Mouse (Mus musculus) midbrain, embryonic 15.5 days (tissue): ENCODE data around the gene Atp5j2. TPM values are rescaled to one million over a fixed set of nuclear protein-coding genes. Genes with fewer than 3 reads are reported as not detected.
"Not testable (repeated sequence)": the region's sequence is repeated elsewhere in the genome, so short reads cannot be mapped to it uniquely, and the experiment has no call there.

Experiments
- ATAC-seq: fragments of 200-750 bp; cut with Nextera tagmentation; replicated peaks from 2 replicates; pipeline ENCODE4 v1.8.0; 2017; ENCODE audit warnings: moderate TSS enrichment
- H3K27ac ChIP-seq: fragments of 300-500 bp; sonication (generic); 2 replicates; pipeline ENCODE4 v1.5.1; 2015; ENCODE audit warnings: mild to moderate bottlenecking, inconsistent platforms
- H3K27me3 ChIP-seq: fragments of 300-500 bp; sonication (generic); replicated peaks from 2 replicates; pipeline ENCODE4 v1.6.1; 2015; ENCODE audit warnings: inconsistent platforms
- H3K36me3 ChIP-seq: fragments of 300-500 bp; sonication (generic); replicated peaks from 2 replicates; pipeline ENCODE4 v1.6.1; 2015; ENCODE audit warnings: inconsistent platforms
- H3K4me1 ChIP-seq: fragments of 300-500 bp; sonication (generic); 2 replicates; pipeline ENCODE4 v1.6.1; 2015; ENCODE audit warnings: inconsistent platforms
- H3K4me2 ChIP-seq: fragments of 300-500 bp; sonication (generic); 2 replicates; pipeline ENCODE4 v1.6.1; 2015; ENCODE audit warnings: inconsistent platforms, mild to moderate bottlenecking, moderate library complexity
- H3K4me3 ChIP-seq: fragments of 300-500 bp; sonication (generic); 2 replicates; pipeline ENCODE4 v1.5.1; 2015; ENCODE audit warnings: mild to moderate bottlenecking, inconsistent platforms
- H3K9ac ChIP-seq: fragments of 300-500 bp; sonication (generic); 2 replicates; pipeline ENCODE4 v1.6.1; 2015; ENCODE audit warnings: mild to moderate bottlenecking, inconsistent platforms
- H3K9me3 ChIP-seq: fragments of 300-500 bp; sonication (generic); 2 replicates; pipeline ENCODE4 v1.6.1; 2016; ENCODE audit warnings: inconsistent platforms
- WGBS: fragments of 180-500 bp; shearing (Covaris S2); methylation state at CpG from one replicate; pipeline ENCODE4 v1.1.7; 2015; ENCODE audit warnings: mixed read lengths; 5-methylcytosine and 5-hydroxymethylcytosine counted together
- polyA plus RNA-seq: library from polyadenylated mRNA; unstranded; fragments of >200 nt; fragmentation: Nextera tagmentation; extraction: Ambion mirVana; gene quantifications from 2 replicates; pipeline ENCODE4 v1.2.1, GENCODE M21; 2015

Gene Atp5j2
- 604 and 630 TPM in 2 replicates for polyA plus RNA-seq

DNA sequence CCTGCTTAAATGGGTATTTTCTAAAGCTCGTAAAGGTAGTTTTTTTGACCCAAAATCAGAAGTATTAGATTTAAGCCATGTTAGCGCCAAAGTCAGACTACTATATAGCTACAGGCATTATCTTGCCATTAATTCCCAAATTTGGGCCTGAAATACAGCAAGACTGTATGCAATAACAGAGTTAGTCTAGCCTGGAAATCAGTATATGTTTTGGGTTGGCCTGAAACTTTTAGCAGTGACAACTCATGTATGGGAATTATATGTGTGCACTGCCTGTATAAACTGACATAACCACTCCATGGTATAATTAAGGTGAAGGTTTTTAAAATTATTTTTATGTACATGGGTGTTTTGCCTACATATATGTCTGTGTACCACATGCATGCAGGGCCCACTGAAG is at the start of gene Atp5j2:
Atp5j2 (minus strand) TSS at position 101 of the 400 bp plus-strand sequence.
- WGBS = 75% methylated on average over 2 of the region's 2 CpGs

DNA sequence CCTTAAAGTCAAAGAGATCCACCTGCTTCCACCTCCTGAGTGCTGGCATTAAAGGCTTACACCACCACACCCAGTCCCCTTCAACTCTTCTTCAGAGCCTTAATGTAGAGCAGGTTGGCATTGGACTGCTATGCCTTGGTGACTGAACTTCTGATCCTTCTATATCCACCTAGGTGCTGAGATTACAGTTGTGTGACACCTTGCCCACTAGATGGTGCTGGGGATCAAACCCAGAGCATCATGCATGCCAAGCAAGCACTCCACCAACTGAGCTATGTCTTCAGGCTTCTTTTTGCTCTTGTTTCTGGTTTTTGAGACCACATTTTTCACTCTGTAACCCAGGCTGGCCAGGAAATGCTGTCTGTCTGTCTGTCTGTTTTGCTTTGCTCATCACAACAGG is 42.8 kb upstream of the Atp5j2 start:
- no peaks in the 10 kb centered on the region for H3K27me3 ChIP-seq
- H3K36me3 ChIP-seq = peaks cover 31% of the 10 kb centered on the region
- no peak overlapping the region for H3K4me3 ChIP-seq
- no peak for ATAC-seq
- H3K4me1 ChIP-seq = peaks cover 23% of the 10 kb centered on the region
- no peaks in the 10 kb centered on the region for H3K9me3 ChIP-seq
- H3K4me2 ChIP-seq = no peak overlapping the region
- H3K27ac ChIP-seq = no peak overlapping the region
- H3K9ac ChIP-seq = no peak overlapping the region

More for the DNA sequence above, at the start of gene Atp5j2:
- H3K27me3 ChIP-seq = no peaks in the 10 kb centered on the region
- no peaks in the 10 kb centered on the region for H3K9me3 ChIP-seq
- peak within 1 kb of the TSS; percentile 69 for H3K4me2 ChIP-seq
- peak within 1 kb of the TSS; percentile 85 for H3K9ac ChIP-seq
- peak within 1 kb of the TSS; percentile 80 for H3K4me3 ChIP-seq
- ATAC-seq = 0 out of 2 replicates have a peak, but pooled peaks have one; percentile 9
- peak within 1 kb of the TSS; percentile 79 for H3K27ac ChIP-seq
- peaks cover 24% of the 10 kb centered on the region for H3K4me1 ChIP-seq
- peaks cover 24% of the 10 kb centered on the region for H3K36me3 ChIP-seq

DNA sequence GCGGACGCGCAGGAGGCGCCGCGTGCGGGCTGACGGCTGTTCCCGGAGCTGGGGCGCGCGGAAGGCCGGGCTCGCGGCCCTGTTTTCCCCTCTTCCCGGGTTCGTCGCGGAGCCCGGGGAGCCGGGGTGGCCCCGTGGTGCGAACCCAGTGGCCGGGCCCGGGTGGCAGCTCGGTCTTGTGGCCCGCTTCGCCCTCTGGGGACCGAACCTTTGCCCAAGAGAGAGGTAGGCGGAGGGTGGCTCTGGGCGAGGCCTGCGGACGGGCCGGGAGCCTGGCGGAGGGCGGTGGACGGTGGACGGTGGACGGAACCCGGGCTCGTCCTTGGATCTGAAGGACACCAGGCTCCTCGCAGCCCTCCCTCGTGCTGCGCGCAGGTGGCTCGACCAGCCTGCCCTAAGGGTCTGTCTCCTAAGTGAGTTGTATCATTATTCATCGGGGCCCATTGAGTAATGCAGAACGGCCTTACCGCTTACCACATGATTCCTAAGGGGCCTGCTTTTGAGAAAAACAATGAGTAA is 40.1 kb upstream of the Atp5j2 start:
- Histone ChIP-seq H3K4me2 (peak overlapping the region; percentile 88), H3K4me1 (peaks cover 23% of the 10 kb centered on the region), H3K9me3 (no peaks in the 10 kb centered on the region), H3K36me3 (peaks cover 23% of the 10 kb centered on the region), H3K27ac (peak overlapping the region; percentile 94), H3K4me3 (peak overlapping the region; percentile 98), H3K27me3 (no peaks in the 10 kb centered on the region), H3K9ac (peak overlapping the region; percentile 95)
- under 1% methylated on average over 47 of the region's 49 CpGs for WGBS
- no peak; the same call in 1 of the 2 replicates for ATAC-seq

DNA sequence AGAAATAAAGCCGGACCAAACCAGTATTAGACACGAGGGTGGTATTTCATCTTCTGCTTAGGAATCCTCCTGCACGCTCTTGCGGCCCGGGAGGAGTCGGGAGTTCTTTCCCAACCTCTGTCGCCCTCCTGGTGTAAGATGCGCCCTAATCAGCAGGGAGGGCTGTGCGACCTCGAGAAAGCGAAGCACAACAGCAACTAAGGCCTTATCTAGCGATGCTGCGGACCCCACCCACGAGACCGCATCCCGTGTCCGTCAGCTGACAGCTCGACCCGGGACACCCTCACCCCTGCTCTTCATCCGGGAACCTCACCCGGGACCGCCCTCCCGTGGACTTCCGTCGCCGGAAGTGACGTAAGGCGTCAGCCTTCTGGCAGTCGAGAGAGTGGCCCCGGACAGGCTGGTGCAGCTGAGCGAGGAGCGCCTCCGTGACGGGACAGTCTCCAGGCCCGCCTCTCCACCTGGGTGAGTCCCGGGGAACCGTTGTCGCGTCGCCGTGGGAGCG is 39.6 kb upstream of the Atp5j2 start, which contains the start of gene Zfp655:
Zfp655 (plus strand) TSS at position 349 of the 505 bp plus-strand sequence.
- 0% methylated on average over 42 of the region's 42 CpGs for WGBS
- peaks cover 23% of the 10 kb centered on the region for H3K4me1 ChIP-seq
- peak; percentile 98 for ATAC-seq
- peak within 1 kb of the TSS; percentile 98 for H3K4me3 ChIP-seq
- H3K9me3 ChIP-seq = no peaks in the 10 kb centered on the region
- H3K9ac ChIP-seq = peak within 1 kb of the TSS; percentile 95
- H3K27me3 ChIP-seq = no peaks in the 10 kb centered on the region
- peaks cover 22% of the 10 kb centered on the region for H3K36me3 ChIP-seq
- H3K27ac ChIP-seq = peak within 1 kb of the TSS; percentile 94
- H3K4me2 ChIP-seq = peak within 1 kb of the TSS; percentile 88

DNA sequence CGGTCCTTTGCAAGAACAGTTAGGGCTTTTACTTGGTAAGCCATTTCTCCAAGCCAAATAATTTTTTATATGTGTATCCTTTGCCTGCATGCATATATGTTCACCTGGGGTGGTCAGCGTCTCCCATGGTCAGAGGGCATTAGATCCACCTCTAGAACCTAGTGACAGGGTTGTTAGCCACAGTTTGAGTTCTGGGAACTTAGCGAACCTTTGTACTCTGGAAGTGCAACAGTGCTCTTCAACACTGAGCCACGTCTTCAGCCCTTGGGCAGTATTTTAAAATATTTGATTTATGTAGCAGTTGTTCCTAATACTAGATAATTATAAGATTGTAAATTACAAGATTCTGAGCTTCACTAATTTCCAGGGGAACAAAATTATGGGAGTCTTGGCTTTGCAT is 38.8 kb upstream of the Atp5j2 start:
- WGBS = 91% methylated on average over 4 of the region's 4 CpGs
- peak overlapping the region; percentile 94; the same call in 1 of the 2 replicates for H3K27ac ChIP-seq

DNA sequence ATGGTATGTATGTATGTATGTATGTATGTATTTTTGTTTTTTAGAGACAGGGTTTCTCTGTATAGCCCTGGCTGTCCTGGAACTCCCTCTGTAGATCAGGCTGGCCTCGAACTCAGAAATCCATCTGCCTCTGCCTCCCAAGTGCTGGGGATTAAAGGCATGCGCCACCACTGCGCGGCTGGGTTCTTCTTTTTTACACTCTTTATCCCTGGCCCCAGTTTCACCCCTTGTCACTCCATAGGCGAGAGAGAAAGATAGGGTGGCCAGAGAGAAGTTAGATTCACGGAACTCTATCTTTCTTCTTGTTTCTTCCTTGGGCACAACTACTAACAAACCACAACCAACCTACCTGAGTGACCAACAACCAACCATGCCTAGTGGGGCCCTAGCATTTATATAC is 37.4 kb upstream of the Atp5j2 start:
- H3K4me1 ChIP-seq = peaks cover 23% of the 10 kb centered on the region
- not testable (repeated sequence) for ATAC-seq, H3K27me3 ChIP-seq, H3K9me3 ChIP-seq, H3K4me3 ChIP-seq, H3K9ac ChIP-seq, H3K4me2 ChIP-seq, H3K27ac ChIP-seq
- WGBS = 82% methylated on average over 6 of the region's 6 CpGs
- H3K36me3 ChIP-seq = peaks cover 11% of the 10 kb centered on the region

More for the DNA sequence above, 38.8 kb upstream of the Atp5j2 start:
- Histone ChIP-seq H3K4me1 (peaks cover 23% of the 10 kb centered on the region), H3K4me3 (peak overlapping the region; percentile 98), H3K9me3 (no peaks in the 10 kb centered on the region), H3K36me3 (peaks cover 20% of the 10 kb centered on the region), H3K9ac (peak overlapping the region; percentile 95), H3K4me2 (peak overlapping the region; percentile 88), H3K27me3 (no peaks in the 10 kb centered on the region)
- ATAC-seq = no peak

DNA sequence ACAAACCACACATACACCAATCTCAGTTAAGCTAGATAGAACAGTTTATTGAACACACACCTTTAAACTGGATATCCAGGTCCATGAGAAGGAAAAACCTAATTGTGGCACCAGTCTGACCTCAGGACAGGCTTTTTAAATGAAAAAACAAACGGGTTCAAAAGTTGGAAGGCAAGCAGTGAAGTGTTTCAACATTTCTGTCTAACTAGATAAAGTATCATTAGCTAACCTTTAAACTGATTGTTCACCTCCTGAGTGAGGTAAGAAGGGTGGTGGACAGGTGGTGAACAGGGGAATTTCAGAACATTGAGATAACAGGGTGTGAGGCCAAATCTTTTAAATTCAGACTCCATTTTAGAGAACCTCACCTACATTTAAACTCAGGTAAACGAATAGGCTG is 34.6 kb upstream of the Atp5j2 start:
- peaks cover 7% of the 10 kb centered on the region; the same call in 1 of the 2 replicates for H3K4me1 ChIP-seq

DNA sequence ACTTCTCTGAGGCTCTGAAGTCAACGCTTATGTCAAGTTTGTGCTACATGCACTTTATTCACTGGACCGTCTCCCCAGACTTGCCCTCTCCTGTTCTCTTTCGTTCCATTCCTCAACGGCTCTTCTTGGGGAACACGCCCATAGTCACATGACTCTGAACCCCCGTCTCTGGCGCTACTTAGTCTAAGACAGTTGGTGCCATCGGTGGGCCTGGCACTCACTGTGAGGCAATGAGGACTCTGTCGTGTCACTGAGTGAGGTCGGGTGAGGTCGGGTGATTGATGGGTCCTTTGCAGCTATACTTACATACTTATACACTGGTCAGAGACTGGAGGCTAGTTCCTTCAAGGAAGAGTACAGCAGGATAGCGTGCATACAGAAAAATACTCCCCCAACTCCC is 31.5 kb upstream of the Atp5j2 start:
- Histone ChIP-seq H3K27ac (no peak overlapping the region), H3K4me1 (no peaks in the 10 kb centered on the region), H3K4me2 (no peak overlapping the region), H3K9ac (no peak overlapping the region), H3K9me3 (no peaks in the 10 kb centered on the region), H3K27me3 (no peaks in the 10 kb centered on the region), H3K36me3 (peaks cover 32% of the 10 kb centered on the region), H3K4me3 (no peak overlapping the region)
- 92% methylated on average over 12 of the region's 12 CpGs for WGBS
- no peak for ATAC-seq

More for the DNA sequence above, 34.6 kb upstream of the Atp5j2 start:
- no peaks in the 10 kb centered on the region for H3K27me3 ChIP-seq
- H3K4me3 ChIP-seq = no peak overlapping the region
- H3K4me2 ChIP-seq = no peak overlapping the region
- H3K27ac ChIP-seq = no peak overlapping the region
- peaks cover 5% of the 10 kb centered on the region for H3K36me3 ChIP-seq
- no peak for ATAC-seq
- 69% methylated on average over 2 of the region's 2 CpGs for WGBS
- no peak overlapping the region for H3K9ac ChIP-seq
- H3K9me3 ChIP-seq = no peaks in the 10 kb centered on the region

DNA sequence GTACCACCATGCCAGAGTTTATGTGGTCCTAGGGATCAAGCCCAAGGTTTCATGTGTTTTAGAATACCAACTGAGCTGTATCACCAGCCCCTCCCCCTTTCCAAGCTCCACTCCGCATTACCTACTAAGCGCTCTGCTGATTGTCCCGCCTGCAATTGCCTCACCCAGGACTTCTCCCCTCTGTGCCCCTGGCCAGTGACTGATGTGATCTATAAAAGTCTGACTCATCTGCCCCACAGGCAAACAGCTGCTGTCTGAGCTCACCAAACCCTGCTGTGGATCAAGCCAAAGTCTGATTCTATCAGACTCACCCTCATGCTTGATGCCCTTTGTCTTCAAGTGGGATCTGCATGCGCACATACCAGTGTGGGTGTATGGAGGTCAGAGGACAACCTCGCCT is 31.0 kb upstream of the Atp5j2 start:
- Histone ChIP-seq H3K9ac (no peak overlapping the region), H3K36me3 (peaks cover 34% of the 10 kb centered on the region), H3K27me3 (no peaks in the 10 kb centered on the region), H3K4me3 (no peak overlapping the region), H3K4me1 (no peaks in the 10 kb centered on the region), H3K4me2 (no peak overlapping the region), H3K9me3 (no peaks in the 10 kb centered on the region), H3K27ac (no peak overlapping the region)
- no peak for ATAC-seq
- 80% methylated on average over 5 of the region's 5 CpGs for WGBS

DNA sequence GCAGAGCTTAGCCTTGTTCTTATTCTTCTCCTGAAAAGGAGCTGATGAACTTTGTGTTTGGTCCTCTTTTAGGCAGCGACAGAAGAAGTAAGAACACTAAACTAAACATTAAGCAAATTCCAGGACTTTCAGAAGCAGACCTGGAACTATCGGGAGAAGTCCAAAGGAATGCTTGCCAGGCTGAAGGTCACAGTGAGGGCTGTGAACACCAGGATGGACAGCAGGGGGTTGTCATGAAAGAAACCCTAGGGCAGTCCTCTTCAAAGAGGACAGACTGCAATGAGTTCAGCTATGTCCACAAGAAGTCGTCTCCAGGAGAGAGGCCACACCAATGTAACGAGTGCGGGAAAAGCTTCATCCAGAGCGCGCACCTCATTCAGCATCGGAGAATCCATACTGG is 28.1 kb upstream of the Atp5j2 start:
- Histone ChIP-seq H3K4me1 (no peaks in the 10 kb centered on the region), H3K36me3 (peaks cover 38% of the 10 kb centered on the region), H3K9me3 (no peaks in the 10 kb centered on the region), H3K4me2 (no peak overlapping the region), H3K4me3 (no peak overlapping the region), H3K27me3 (no peaks in the 10 kb centered on the region), H3K27ac (no peak overlapping the region), H3K9ac (no peak overlapping the region)
- WGBS = 91% methylated on average over 8 of the region's 8 CpGs
- no peak for ATAC-seq

DNA sequence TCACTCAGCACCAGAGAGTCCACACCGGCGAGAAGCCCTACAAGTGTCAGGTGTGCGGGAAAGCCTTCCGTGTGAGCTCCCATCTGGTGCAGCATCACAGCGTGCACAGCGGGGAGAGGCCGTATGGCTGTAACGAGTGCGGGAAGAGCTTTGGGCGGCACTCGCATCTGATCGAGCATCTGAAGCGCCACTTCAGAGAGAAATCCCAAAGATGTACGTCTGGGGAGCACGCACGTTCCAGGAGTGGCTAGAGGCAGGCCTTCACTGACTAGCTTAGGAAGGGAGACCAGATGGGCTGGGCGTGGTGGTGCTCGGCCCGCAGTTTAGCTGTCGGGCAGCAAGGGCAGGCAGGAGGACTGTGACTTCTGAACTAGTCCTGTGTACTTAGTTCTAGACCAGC is 26.8 kb upstream of the Atp5j2 start:
- no peaks in the 10 kb centered on the region for H3K9me3 ChIP-seq
- no peak overlapping the region for H3K27ac ChIP-seq
- H3K27me3 ChIP-seq = no peaks in the 10 kb centered on the region
- H3K4me2 ChIP-seq = no peak overlapping the region
- H3K4me3 ChIP-seq = no peak overlapping the region
- no peaks in the 10 kb centered on the region for H3K4me1 ChIP-seq
- H3K9ac ChIP-seq = no peak overlapping the region
- no peak for ATAC-seq
- 98% methylated on average over 20 of the region's 20 CpGs for WGBS
- H3K36me3 ChIP-seq = peaks cover 42% of the 10 kb centered on the region

DNA sequence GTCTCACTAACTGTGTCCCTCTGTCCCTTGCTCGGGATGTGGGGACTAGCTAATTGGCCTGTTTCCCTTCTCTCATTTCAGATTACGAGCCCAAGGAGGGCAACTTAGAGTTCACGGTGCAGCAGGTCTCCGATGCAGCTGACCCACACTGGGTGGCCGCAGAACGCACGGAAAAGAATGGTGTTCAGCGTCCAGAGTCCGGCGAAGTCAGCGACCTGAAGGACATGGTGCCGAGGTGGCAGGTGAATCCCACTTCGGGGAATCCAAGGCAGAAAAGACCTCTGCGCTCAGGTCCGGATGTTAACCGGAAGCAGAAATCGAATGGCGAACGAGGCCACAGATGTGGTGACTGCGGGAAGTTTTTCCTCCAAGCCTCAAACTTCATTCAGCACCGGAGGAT is 26.3 kb upstream of the Atp5j2 start:
- Histone ChIP-seq H3K4me1 (no peaks in the 10 kb centered on the region), H3K4me3 (no peak overlapping the region), H3K4me2 (no peak overlapping the region), H3K27ac (no peak overlapping the region), H3K9me3 (no peaks in the 10 kb centered on the region), H3K9ac (no peak overlapping the region), H3K36me3 (peaks cover 42% of the 10 kb centered on the region), H3K27me3 (no peaks in the 10 kb centered on the region)
- ATAC-seq = no peak
- 96% methylated on average over 21 of the region's 21 CpGs for WGBS

DNA sequence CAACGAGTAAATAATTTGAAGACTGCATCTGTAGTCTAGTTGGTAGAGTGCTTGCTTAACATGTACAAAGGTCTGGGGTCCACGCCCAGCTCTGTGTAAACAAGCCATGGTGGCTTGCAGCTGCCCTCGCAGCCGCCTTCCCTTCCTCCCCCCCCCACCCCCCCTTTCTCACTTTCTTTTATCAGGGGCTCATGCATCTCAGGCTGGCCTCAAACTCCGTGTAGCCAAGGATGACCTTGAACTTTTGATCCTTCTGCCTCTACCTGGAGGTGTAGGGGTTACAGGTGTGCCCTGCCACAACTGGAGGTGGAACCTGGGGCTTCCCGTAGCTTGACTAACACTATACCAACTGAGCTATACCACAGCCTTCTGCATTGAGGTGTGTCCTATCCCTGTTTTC is 25.9 kb upstream of the Atp5j2 start:
- no peak overlapping the region for H3K27ac ChIP-seq
- 84% methylated on average over 6 of the region's 6 CpGs for WGBS

More for the DNA sequence above, 25.9 kb upstream of the Atp5j2 start:
- no peaks in the 10 kb centered on the region for H3K9me3 ChIP-seq
- H3K4me1 ChIP-seq = no peaks in the 10 kb centered on the region
- no peak overlapping the region for H3K4me2 ChIP-seq
- no peak overlapping the region for H3K4me3 ChIP-seq
- peaks cover 42% of the 10 kb centered on the region for H3K36me3 ChIP-seq
- H3K9ac ChIP-seq = no peak overlapping the region
- ATAC-seq = no peak
- H3K27me3 ChIP-seq = no peaks in the 10 kb centered on the region
